Mouse (Mus musculus): ENCODE data around the gene Gm49416. TPM values are rescaled to one million over a fixed set of nuclear protein-coding genes. Genes with fewer than 3 reads are reported as not detected.

Gene Gm49416
- total RNA-seq, 2 experiments from 2014 or later = not detected

DNA sequence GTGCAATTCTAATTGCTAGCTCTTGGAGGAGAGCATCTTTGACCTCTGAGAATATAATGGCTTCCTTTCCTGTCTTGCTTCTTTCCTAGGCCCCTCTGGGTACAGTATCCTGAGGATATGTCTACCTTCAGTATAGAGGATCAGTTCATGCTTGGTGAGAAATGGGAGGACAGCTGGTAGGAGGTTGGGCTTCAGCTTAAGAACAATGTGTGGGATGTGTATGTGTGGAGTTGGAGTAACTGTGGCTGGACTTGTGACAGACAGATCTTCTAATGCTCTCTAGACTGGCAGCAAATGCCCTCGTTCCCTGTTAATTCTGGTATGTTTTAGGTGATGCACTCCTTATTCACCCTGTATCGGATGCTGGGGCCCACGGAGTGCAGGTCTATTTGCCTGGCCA is 25.5 kb downstream of the Gm49416 start:
- no peak for ATAC-seq (replicated peaks; ENCODE audit: low FRiP score, poor library complexity, severe bottlenecking)

GRCm38 (mm10) chr19:8919000-8919399 is 30.3 kb downstream of the Gm49416 start:
- ATAC-seq (replicated peaks; ENCODE audit: low FRiP score, poor library complexity, severe bottlenecking) = no peak

GRCm38 (mm10) chr19:8919684-8920072 is 31.0 kb downstream of the Gm49416 start:
- ATAC-seq (replicated peaks; ENCODE audit: low FRiP score, poor library complexity, severe bottlenecking) = no peak

- peak; percentile 92 for ATAC-seq (replicated peaks; ENCODE audit: low FRiP score, poor library complexity, severe bottlenecking)
Measured at GRCm38 (mm10) chr19:8920073-8920736, 31.5 kb downstream of the Gm49416 start, which contains the start of gene B3gat3. TSS of gene B3gat3 (plus strand) at chr19:8920374.

DNA sequence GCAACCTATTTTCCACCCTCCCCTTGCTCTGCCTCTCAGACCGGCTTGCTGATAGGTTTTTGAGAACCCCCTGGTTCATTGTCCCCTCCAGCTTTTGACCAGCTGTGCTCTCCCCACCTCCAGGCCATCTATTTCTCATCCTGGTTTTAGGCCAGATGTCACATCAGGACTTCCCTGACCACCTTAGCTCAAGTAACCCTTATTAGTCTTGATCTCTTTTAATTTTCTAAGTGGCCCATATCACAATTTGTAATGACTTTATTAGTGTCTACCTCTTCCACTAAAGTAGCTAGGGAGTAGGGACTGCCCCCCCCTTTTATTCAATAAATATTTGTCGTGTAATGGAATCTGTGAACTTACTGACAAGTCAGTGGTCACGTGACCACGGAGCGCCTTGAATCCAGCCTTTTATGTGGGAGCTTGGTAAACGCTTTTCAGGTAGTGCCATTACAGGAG is 32.1 kb downstream of the Gm49416 start:
- ATAC-seq (replicated peaks; ENCODE audit: low FRiP score, poor library complexity, severe bottlenecking) = peak; percentile 73

DNA sequence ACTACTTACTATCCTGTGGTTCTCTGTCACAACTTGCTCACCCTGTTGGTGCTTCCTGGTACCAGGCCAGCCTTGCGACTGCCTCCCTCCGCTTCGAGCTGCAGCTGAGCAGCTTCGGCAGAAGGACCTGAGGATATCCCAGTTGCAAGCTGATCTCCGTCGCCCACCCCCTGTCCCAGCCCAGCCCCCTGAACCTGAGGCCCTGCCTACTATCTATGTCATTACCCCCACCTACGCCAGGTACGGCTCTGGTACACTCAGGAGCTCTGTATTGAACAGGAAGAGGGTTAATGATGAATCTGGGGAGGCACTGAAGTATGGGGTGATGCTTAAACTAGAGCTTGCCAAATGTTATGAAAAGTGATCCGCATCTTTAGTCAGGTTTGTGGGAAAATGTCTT is 33.0 kb downstream of the Gm49416 start:
- ATAC-seq (replicated peaks; ENCODE audit: low FRiP score, poor library complexity, severe bottlenecking) = no peak

- no peak for ATAC-seq (replicated peaks; ENCODE audit: low FRiP score, poor library complexity, severe bottlenecking)
Measured at GRCm38 (mm10) chr19:8926766-8927165, 38.0 kb downstream of the Gm49416 start.

GRCm38 (mm10) chr19:8927891-8928525 is 39.3 kb downstream of the Gm49416 start:
- ATAC-seq (replicated peaks; ENCODE audit: low FRiP score, poor library complexity, severe bottlenecking) = no peak

DNA sequence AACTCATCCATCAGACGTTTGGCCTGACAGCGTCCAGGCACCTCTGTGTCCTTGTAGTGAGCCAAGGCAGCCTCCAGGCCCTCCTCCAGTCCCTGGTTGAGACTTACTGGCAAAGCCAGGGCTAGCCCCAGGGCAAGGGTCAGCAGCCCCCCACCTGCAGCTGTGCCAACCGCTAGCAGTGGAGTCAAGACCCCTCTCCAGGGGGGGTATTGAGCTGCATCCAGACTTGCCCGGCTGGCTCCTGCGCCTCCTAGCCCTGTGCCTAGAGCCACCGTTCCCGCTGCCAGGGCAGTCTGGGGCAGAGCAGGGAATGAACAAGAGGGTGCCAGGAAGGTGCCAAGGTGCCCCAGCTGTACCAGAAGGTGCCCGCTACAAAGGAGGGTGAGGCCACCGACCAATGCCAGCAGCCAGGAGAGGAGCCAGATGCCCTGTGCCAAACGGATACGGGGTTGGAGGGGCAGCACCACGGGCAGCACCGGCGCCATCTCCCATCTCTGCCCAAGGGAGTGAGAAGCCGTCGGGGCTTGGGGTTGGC is 40.0 kb downstream of the Gm49416 start:
- no peak; the same call in 1 of the 2 replicates for ATAC-seq (replicated peaks; ENCODE audit: low FRiP score, poor library complexity, severe bottlenecking)

DNA sequence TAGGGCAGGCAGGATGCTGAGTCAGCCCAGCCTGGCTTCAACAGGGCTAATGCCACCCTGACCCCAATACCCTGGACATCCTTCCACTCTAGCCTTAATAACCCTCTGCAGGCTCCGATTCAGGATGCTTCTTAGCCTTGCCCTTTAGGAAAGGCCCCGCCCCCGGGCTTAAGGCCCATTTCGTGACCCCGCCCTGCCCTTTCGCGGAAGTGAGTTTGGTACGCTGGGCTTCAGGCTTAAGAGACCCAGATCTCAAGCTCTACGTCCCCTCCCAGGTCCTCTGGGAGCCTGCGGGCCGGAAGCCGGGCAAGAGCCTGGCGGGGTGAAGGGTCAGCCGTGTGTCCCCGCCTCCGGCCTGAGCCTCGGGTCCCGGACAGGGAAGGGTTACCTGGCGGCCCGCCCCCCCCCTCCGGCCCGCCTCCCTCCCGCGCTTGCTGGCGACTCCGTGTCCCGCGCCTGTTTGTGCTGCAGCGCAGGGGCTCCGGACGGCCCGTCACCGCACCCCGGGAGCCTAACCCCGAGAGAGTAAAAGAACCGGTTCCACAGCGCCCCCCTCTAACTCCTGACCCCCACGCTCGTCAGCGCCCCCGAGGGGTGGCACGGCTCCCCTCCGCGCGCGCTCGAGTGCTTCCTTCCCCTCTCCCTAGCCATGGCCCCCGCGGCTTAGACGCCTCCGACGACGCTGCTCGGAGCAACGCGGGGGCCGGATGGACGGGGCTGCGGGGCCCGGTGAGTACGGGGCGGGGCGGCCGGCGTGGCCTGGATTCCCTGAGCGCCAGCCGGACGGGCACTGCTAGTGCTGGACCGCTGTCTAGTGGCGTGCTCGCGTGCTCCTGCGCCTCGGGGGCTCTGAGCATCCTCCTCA is 40.7 kb downstream of the Gm49416 start, which contains the start of the genes Rom1 and Eml3:
Rom1 (minus strand) TSS at position 133 of the 865 bp plus-strand sequence.
Eml3 (plus strand) TSS at position 329 of the 865 bp plus-strand sequence.
- peak; percentile 84 for ATAC-seq (replicated peaks; ENCODE audit: low FRiP score, poor library complexity, severe bottlenecking)

DNA sequence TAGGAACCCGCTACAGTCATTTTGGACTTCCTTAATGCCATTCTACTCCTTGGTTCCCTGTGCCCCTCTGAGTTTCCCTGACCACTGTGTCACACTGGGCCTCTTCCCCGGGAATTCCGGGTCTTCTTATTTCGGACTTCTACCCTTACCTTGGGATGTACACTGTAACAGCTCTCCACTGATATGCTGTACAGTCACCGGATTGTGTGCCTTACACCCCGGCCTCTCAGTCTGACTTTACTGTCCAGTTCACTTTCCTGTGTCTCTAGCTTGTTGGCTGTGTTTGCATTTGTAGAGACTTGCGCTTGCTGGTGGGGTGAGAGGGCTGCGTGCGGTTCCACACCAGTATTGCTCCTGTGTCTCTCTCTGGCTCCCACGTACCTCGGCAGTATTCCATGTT is 41.4 kb downstream of the Gm49416 start:
- ATAC-seq (replicated peaks; ENCODE audit: low FRiP score, poor library complexity, severe bottlenecking) = no peak

DNA sequence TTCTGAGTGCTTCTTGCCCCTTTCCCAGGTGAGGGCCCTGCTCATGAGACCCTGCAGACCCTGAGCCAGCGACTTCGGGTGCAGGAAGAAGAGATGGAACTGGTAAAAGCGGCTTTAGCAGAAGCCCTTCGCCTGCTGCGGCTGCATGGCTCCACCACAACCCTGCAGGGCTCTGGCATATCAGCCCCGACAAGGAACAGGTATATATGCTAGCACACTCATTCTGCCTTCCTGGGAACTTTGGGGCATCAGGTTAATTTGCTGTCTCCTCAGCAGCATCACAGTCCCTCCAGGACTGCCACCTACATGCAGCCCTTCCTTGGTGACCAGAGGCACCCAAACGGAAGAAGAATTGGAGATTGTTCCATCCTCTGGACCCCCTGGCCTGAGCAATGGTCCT is 42.0 kb downstream of the Gm49416 start:
- ATAC-seq (replicated peaks; ENCODE audit: low FRiP score, poor library complexity, severe bottlenecking) = no peak

DNA sequence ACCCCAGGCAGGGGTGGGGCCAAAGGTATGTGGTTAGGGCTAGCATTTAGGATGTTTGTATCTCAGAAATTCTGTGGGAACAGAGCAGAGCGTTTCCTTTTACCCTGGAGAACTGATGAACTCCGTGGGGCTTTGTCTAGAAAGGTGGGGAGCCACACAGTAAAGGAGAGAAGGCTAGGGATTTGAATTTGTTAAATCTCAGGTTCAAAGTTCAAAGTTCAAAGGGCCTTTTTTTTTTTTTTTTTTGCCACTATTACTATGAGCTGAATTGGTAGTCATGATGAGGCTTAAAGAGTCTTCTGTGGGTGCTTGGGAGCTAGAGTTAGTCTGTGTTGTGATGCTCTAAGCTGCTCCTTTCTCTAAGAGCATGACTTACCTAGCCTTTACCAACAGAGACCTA is 48.0 kb downstream of the Gm49416 start:
- ATAC-seq (replicated peaks; ENCODE audit: low FRiP score, poor library complexity, severe bottlenecking) = no peak

DNA sequence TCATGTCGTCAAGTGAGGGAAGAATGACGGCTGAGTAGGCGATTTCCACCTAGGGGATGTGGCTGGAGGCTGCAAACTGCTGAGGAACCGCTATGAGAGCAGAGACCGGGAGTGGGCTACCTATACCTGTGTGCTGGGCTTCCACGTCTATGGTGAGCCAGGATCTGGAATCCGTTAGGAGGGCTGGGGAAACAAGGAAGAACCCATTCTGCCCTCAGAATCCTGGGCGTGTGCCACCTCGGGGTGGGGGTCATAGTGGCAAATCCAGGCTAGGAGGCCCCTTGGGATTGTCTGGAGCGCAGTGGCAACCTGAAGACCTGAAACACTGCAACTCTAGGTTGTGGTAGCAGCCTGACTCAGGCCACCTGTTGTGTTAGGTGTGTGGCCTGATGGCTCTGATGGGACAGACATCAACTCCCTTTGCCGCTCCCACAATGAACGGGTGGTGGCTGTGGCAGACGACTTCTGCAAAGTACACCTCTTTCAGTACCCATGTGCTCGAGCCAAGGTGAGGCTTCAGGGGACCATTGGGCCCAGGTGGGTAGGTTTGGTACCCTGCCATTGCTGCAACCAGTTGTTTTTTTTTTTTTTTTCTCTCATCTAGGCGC is 51.9 kb downstream of the Gm49416 start:
- no peak for ATAC-seq (replicated peaks; ENCODE audit: low FRiP score, poor library complexity, severe bottlenecking)

DNA sequence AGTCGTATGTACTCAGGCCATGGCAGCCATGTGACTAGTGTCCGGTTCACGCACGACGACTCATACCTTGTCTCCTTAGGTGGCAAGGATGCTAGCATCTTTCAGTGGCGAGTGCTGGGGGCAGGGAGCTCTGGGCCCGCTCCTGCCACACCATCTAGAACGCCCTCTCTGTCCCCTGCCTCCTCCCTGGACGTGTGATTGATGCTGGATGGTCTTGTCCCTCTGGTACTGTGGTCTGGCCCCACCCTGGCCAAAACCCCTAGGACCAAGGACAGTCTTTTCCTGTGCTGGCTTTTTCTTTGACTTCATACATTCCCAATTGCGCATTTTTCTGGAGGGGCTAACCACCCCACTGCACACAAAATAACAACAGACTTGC is 52.4 kb downstream of the Gm49416 start:
- no peak; the same call in 1 of the 2 replicates for ATAC-seq (replicated peaks; ENCODE audit: low FRiP score, poor library complexity, severe bottlenecking)

- ATAC-seq (replicated peaks; ENCODE audit: low FRiP score, poor library complexity, severe bottlenecking) = peak; percentile 86
Measured at GRCm38 (mm10) chr19:8941515-8942217, 52.9 kb downstream of the Gm49416 start, which contains the start of gene Mta2. TSS of gene Mta2 (plus strand) at chr19:8941875.

- peak; percentile 24 for ATAC-seq (replicated peaks; ENCODE audit: low FRiP score, poor library complexity, severe bottlenecking)
Measured at GRCm38 (mm10) chr19:8942276-8942964, 53.7 kb downstream of the Gm49416 start.

GRCm38 (mm10) chr19:8943047-8943446 is 54.3 kb downstream of the Gm49416 start:
- ATAC-seq (replicated peaks; ENCODE audit: low FRiP score, poor library complexity, severe bottlenecking) = no peak
